Mouse (Mus musculus) B cell, adult (primary cell): ENCODE results near the gene Thpo. TPM values are rescaled to one million over a fixed set of nuclear protein-coding genes. Genes with fewer than 3 reads are reported as not detected.

Experiments
- total RNA-seq: library from RNA; stranded (reverse); gene quantifications from 4 replicates; pipeline ENCODE4 v1.2.4, GENCODE M21; 2023; ENCODE audit not compliant: inconsistent age

The Thpo gene
- not detected in 4 replicates for total RNA-seq

GRCm38 (mm10) chr16:20733731-20734730 lies at the start of gene Thpo:
Thpo (minus strand) TSS chr16:20734511.

GRCm38 (mm10) chr16:20732925-20733730 lies 1.2 kb downstream of the Thpo start, which contains the start of gene Chrd:
Chrd (plus strand) TSS chr16:20733127.

GRCm38 (mm10) chr16:20717181-20717977 lies 16.9 kb downstream of the Thpo start, which contains the start of the genes Polr2h and Clcn2:
Polr2h (plus strand) TSS chr16:20717665.
Clcn2 (minus strand) TSS chr16:20717746.

GRCm38 (mm10) chr16:20693111-20693701 lies 41.1 kb downstream of the Thpo start, which contains the start of gene Fam131a:
Fam131a (plus strand) TSS chr16:20693241.

Other genes starting within 250 kb of the Thpo start
- 43.3 to 54.2 TPM (median 47.7 TPM) in 4 replicates for gene Eif2b5, start 235.7 kb downstream of the Thpo start, total RNA-seq
- gene Dvl3, start 217.5 kb downstream of the Thpo start, total RNA-seq: 36.5 to 43.6 TPM (median 40.5 TPM) in 4 replicates
- 161 to 198 TPM (median 189 TPM) in 4 replicates for gene Ap2m1, start 199.0 kb downstream of the Thpo start, total RNA-seq
- 87.9 to 111 TPM (median 94.7 TPM) in 4 replicates for gene Abcf3, start 185.9 kb downstream of the Thpo start, total RNA-seq
- gene Vwa5b2, start 145.0 kb downstream of the Thpo start, total RNA-seq: 0.16 to 0.22 TPM in 2 of 4 replicates, not detected in the others
- 3.2 to 6.3 TPM (median 5.3 TPM) in 4 replicates for gene Eef1akmt4, start 122.9 kb downstream of the Thpo start, total RNA-seq
- not detected in 4 replicates for gene Gm49333, start 122.9 kb downstream of the Thpo start, total RNA-seq
- 9.2 to 16.0 TPM (median 12.0 TPM) in 4 replicates for gene Alg3, start 122.8 kb downstream of the Thpo start, total RNA-seq
- 0.81 to 0.93 TPM in 2 of 4 replicates, not detected in the others for gene Camk2n2, start 113.2 kb downstream of the Thpo start, total RNA-seq
- 0.29 TPM in 1 of 4 replicates, not detected in the others for gene Ece2, start 104.7 kb downstream of the Thpo start, total RNA-seq
- gene Psmd2, start 82.9 kb downstream of the Thpo start, total RNA-seq: 115 to 128 TPM (median 126 TPM) in 4 replicates
- gene Eif4g1, start 66.2 kb downstream of the Thpo start, total RNA-seq: 314 to 343 TPM (median 331 TPM) in 4 replicates
- gene Fam131a, start 41.3 kb downstream of the Thpo start, total RNA-seq: 0.22 to 0.66 TPM (median 0.33 TPM) in 4 replicates
- 15.6 to 18.0 TPM (median 17.4 TPM) in 4 replicates for gene Polr2h, start 16.8 kb downstream of the Thpo start, total RNA-seq
- 1.7 to 3.0 TPM (median 2.5 TPM) in 4 replicates for gene Clcn2, start 16.8 kb downstream of the Thpo start, total RNA-seq
- not detected in 4 replicates for gene Chrd, start 1.4 kb downstream of the Thpo start, total RNA-seq